Mouse (Mus musculus): ENCODE measurements around the gene Vhl. TPM values are rescaled to one million over a fixed set of nuclear protein-coding genes. Genes with fewer than 3 reads are reported as not detected.

Gene Vhl
- polyA plus RNA-seq, 1 experiment from 2014 or later: 30.5 TPM

- Histone ChIP-seq H3K4me1 (ENCODE audit: control insufficient read depth, insufficient read depth, low read length) (no peaks in the 10 kb centered on the region), H3K27ac (ENCODE audit: low read length) (no peak overlapping the region), H3K4me3 (ENCODE audit: low read length) (no peak overlapping the region), H3K9ac (ENCODE audit: low read depth, low read length) (no peak overlapping the region), H3K27me3 (replicated peaks; ENCODE audit: control insufficient read depth, insufficient read depth, low read length) (no peaks in the 10 kb centered on the region), H3K9me3 (ENCODE audit: control insufficient read depth, low read length) (0 out of 2 replicates have a peak, but pooled peaks cover 3% of the 10 kb centered on the region), H3K36me3 (ENCODE audit: control insufficient read depth, insufficient read depth, low read length) (peaks cover 21% of the 10 kb centered on the region), H3K4me2 (ENCODE audit: low read depth, low read length) (no peak overlapping the region)
- 98% methylated on average over 8 of the region's 8 CpGs for WGBS
- ATAC-seq: no peak
These were observed 8.8 kb upstream of the Vhl start for GRCm38 (mm10) chr6:113614997-113615396.

GRCm38 (mm10) chr6:113615489-113615888, 8.3 kb upstream of the Vhl start:
- 96% methylated on average over 4 of the region's 4 CpGs for WGBS

GRCm38 (mm10) chr6:113623386-113623785, 373 bp upstream of the Vhl start:
- WGBS: 68% methylated on average over 5 of the region's 5 CpGs
- ATAC-seq: peak; percentile 14
- peak overlapping the region; percentile 73 for H3K4me3 ChIP-seq (ENCODE audit: low read length)
- 0 out of 2 replicates have a peak overlapping the region, but pooled peaks have one; percentile 56 for H3K27ac ChIP-seq (ENCODE audit: low read length)
- H3K4me2 ChIP-seq (ENCODE audit: low read depth, low read length): peak overlapping the region; percentile 58
- peak overlapping the region; percentile 79; the same call in 1 of the 2 replicates for H3K9ac ChIP-seq (ENCODE audit: low read depth, low read length)
- no peaks in the 10 kb centered on the region for H3K27me3 ChIP-seq (replicated peaks; ENCODE audit: control insufficient read depth, insufficient read depth, low read length)
- H3K4me1 ChIP-seq (ENCODE audit: control insufficient read depth, insufficient read depth, low read length): peaks cover 11% of the 10 kb centered on the region
- no peaks in the 10 kb centered on the region for H3K9me3 ChIP-seq (ENCODE audit: control insufficient read depth, low read length)
- H3K36me3 ChIP-seq (ENCODE audit: control insufficient read depth, insufficient read depth, low read length): no peaks in the 10 kb centered on the region

More at GRCm38 (mm10) chr6:113615489-113615888, 8.3 kb upstream of the Vhl start:
- no peak overlapping the region for H3K4me3 ChIP-seq (ENCODE audit: low read length)
- H3K27ac ChIP-seq (ENCODE audit: low read length): no peak overlapping the region
- no peak overlapping the region for H3K4me2 ChIP-seq (ENCODE audit: low read depth, low read length)
- H3K9me3 ChIP-seq (ENCODE audit: control insufficient read depth, low read length): 0 out of 2 replicates have a peak, but pooled peaks cover 3% of the 10 kb centered on the region
- ATAC-seq: no peak
- no peak overlapping the region for H3K9ac ChIP-seq (ENCODE audit: low read depth, low read length)
- peaks cover 21% of the 10 kb centered on the region for H3K36me3 ChIP-seq (ENCODE audit: control insufficient read depth, insufficient read depth, low read length)
- H3K27me3 ChIP-seq (replicated peaks; ENCODE audit: control insufficient read depth, insufficient read depth, low read length): no peaks in the 10 kb centered on the region
- H3K4me1 ChIP-seq (ENCODE audit: control insufficient read depth, insufficient read depth, low read length): 0 out of 2 replicates have a peak, but pooled peaks cover under 1% of the 10 kb centered on the region

- 39% methylated on average over 5 of the region's 5 CpGs for WGBS
- Histone ChIP-seq H3K4me1 (ENCODE audit: control insufficient read depth, insufficient read depth, low read length) (peaks cover 11% of the 10 kb centered on the region), H3K9ac (ENCODE audit: low read depth, low read length) (peak overlapping the region; percentile 79), H3K9me3 (ENCODE audit: control insufficient read depth, low read length) (no peaks in the 10 kb centered on the region), H3K4me2 (ENCODE audit: low read depth, low read length) (peak overlapping the region; percentile 58), H3K27ac (ENCODE audit: low read length) (no peak overlapping the region), H3K27me3 (replicated peaks; ENCODE audit: control insufficient read depth, insufficient read depth, low read length) (no peaks in the 10 kb centered on the region), H3K4me3 (ENCODE audit: low read length) (peak overlapping the region; percentile 73), H3K36me3 (ENCODE audit: control insufficient read depth, insufficient read depth, low read length) (peaks cover 5% of the 10 kb centered on the region)
- ATAC-seq: no peak
These were observed 1.4 kb downstream of the Vhl start for GRCm38 (mm10) chr6:113624989-113625770.

GRCm38 (mm10) chr6:113630322-113630721, 6.6 kb downstream of the Vhl start:
- no peak for ATAC-seq
- H3K4me1 ChIP-seq (ENCODE audit: control insufficient read depth, insufficient read depth, low read length): peaks cover 1% of the 10 kb centered on the region
- H3K4me3 ChIP-seq (ENCODE audit: low read length): no peak overlapping the region
- H3K4me2 ChIP-seq (ENCODE audit: low read depth, low read length): no peak overlapping the region
- WGBS: 83% methylated on average over 5 of the region's 5 CpGs
- H3K9me3 ChIP-seq (ENCODE audit: control insufficient read depth, low read length): no peaks in the 10 kb centered on the region
- no peak overlapping the region for H3K9ac ChIP-seq (ENCODE audit: low read depth, low read length)
- peaks cover 10% of the 10 kb centered on the region for H3K36me3 ChIP-seq (ENCODE audit: control insufficient read depth, insufficient read depth, low read length)
- no peak overlapping the region for H3K27ac ChIP-seq (ENCODE audit: low read length)
- H3K27me3 ChIP-seq (replicated peaks; ENCODE audit: control insufficient read depth, insufficient read depth, low read length): no peaks in the 10 kb centered on the region

GRCm38 (mm10) chr6:113632863-113633262, 9.1 kb downstream of the Vhl start:
- no peaks in the 10 kb centered on the region for H3K9me3 ChIP-seq (ENCODE audit: control insufficient read depth, low read length)
- no peak overlapping the region for H3K9ac ChIP-seq (ENCODE audit: low read depth, low read length)
- ATAC-seq: no peak
- H3K4me3 ChIP-seq (ENCODE audit: low read length): no peak overlapping the region
- H3K27ac ChIP-seq (ENCODE audit: low read length): no peak overlapping the region
- H3K27me3 ChIP-seq (replicated peaks; ENCODE audit: control insufficient read depth, insufficient read depth, low read length): no peaks in the 10 kb centered on the region
- H3K4me1 ChIP-seq (ENCODE audit: control insufficient read depth, insufficient read depth, low read length): no peaks in the 10 kb centered on the region
- H3K4me2 ChIP-seq (ENCODE audit: low read depth, low read length): no peak overlapping the region
- WGBS: 91% methylated on average over 4 of the region's 4 CpGs
- peaks cover 10% of the 10 kb centered on the region for H3K36me3 ChIP-seq (ENCODE audit: control insufficient read depth, insufficient read depth, low read length)

GRCm38 (mm10) chr6:113638302-113639040, 14.7 kb downstream of the Vhl start, which contains the start of gene Irak2:
Irak2 (plus strand) TSS chr6:113638467.
- peak; percentile 93 for ATAC-seq
- no peaks in the 10 kb centered on the region for H3K9me3 ChIP-seq (ENCODE audit: control insufficient read depth, low read length)
- no peaks in the 10 kb centered on the region for H3K27me3 ChIP-seq (replicated peaks; ENCODE audit: control insufficient read depth, insufficient read depth, low read length)
- no peaks in the 10 kb centered on the region for H3K36me3 ChIP-seq (ENCODE audit: control insufficient read depth, insufficient read depth, low read length)
- H3K9ac ChIP-seq (ENCODE audit: low read depth, low read length): peak within 1 kb of the TSS; percentile 76
- H3K4me2 ChIP-seq (ENCODE audit: low read depth, low read length): peak within 1 kb of the TSS; percentile 67
- WGBS: 6% methylated on average over 37 of the region's 37 CpGs
- H3K4me1 ChIP-seq (ENCODE audit: control insufficient read depth, insufficient read depth, low read length): no peaks in the 10 kb centered on the region
- peak within 1 kb of the TSS; percentile 70 for H3K27ac ChIP-seq (ENCODE audit: low read length)
- H3K4me3 ChIP-seq (ENCODE audit: low read length): peak within 1 kb of the TSS; percentile 63

GRCm38 (mm10) chr6:113639201-113639600, 15.4 kb downstream of the Vhl start:
- H3K4me1 ChIP-seq (ENCODE audit: control insufficient read depth, insufficient read depth, low read length): no peaks in the 10 kb centered on the region
- H3K4me2 ChIP-seq (ENCODE audit: low read depth, low read length): peak overlapping the region; percentile 67
- H3K27me3 ChIP-seq (replicated peaks; ENCODE audit: control insufficient read depth, insufficient read depth, low read length): no peaks in the 10 kb centered on the region
- H3K9ac ChIP-seq (ENCODE audit: low read depth, low read length): 0 out of 2 replicates have a peak overlapping the region, but pooled peaks have one; percentile 76
- H3K4me3 ChIP-seq (ENCODE audit: low read length): peak overlapping the region; percentile 63
- ATAC-seq: peak; percentile 41; the same call in 1 of the 2 replicates
- WGBS: 64% methylated on average over 4 of the region's 4 CpGs
- no peaks in the 10 kb centered on the region for H3K36me3 ChIP-seq (ENCODE audit: control insufficient read depth, insufficient read depth, low read length)
- no peaks in the 10 kb centered on the region for H3K9me3 ChIP-seq (ENCODE audit: control insufficient read depth, low read length)
- H3K27ac ChIP-seq (ENCODE audit: low read length): no peak overlapping the region; the same call in 1 of the 2 replicates

- no peaks in the 10 kb centered on the region for H3K36me3 ChIP-seq (ENCODE audit: control insufficient read depth, insufficient read depth, low read length)
- no peak overlapping the region for H3K4me2 ChIP-seq (ENCODE audit: low read depth, low read length)
- H3K27ac ChIP-seq (ENCODE audit: low read length): no peak overlapping the region
- peaks cover 3% of the 10 kb centered on the region; the same call in 1 of the 2 replicates for H3K4me1 ChIP-seq (ENCODE audit: control insufficient read depth, insufficient read depth, low read length)
- no peak overlapping the region for H3K4me3 ChIP-seq (ENCODE audit: low read length)
- H3K9ac ChIP-seq (ENCODE audit: low read depth, low read length): no peak overlapping the region
- H3K27me3 ChIP-seq (replicated peaks; ENCODE audit: control insufficient read depth, insufficient read depth, low read length): no peaks in the 10 kb centered on the region
- H3K9me3 ChIP-seq (ENCODE audit: control insufficient read depth, low read length): no peaks in the 10 kb centered on the region
- no peak for ATAC-seq
- WGBS: 84% methylated on average over 8 of the region's 8 CpGs
These were observed 18.8 kb downstream of the Vhl start for GRCm38 (mm10) chr6:113642605-113643004.
